Mouse (Mus musculus): ENCODE data around the gene B3gnt2. TPM values are rescaled to one million over a fixed set of nuclear protein-coding genes. Genes with fewer than 3 reads are reported as not detected.

The B3gnt2 gene
- polyA plus RNA-seq, 1 experiment from 2014 or later = 5.5 TPM

DNA sequence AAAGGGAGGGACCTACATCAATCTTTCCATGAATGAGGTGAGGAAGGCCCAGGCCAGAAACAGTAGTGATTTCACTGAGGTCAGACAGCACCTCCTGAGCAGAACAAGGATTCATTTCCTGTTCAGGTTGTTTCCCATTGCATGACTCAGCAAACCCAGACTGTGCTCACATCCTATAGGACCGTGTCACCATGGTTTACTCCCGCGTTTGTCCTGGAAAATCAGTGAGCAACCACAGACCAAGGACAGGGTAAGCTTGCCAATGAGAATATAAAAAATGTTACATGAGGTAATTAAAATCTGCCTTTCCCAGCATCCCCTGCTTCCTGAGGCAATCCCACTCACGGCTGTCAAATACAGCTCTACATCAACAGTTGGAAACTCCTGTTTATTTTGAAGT is 141.2 kb downstream of the B3gnt2 start:
- H3K4me2 ChIP-seq (replicated peaks) = no peak overlapping the region
- H3K27ac ChIP-seq = no peak overlapping the region
- no peaks in the 10 kb centered on the region for H3K27me3 ChIP-seq
- ATAC-seq (ENCODE audit: low FRiP score, low read depth) = no peak
- no peaks in the 10 kb centered on the region for H3K9me3 ChIP-seq
- no peak overlapping the region for H3K9ac ChIP-seq
- H3K36me3 ChIP-seq = no peaks in the 10 kb centered on the region
- 59% methylated on average over 4 of the region's 4 CpGs for WGBS
- H3K4me1 ChIP-seq = 0 out of 2 replicates have a peak, but pooled peaks cover 3% of the 10 kb centered on the region
- H3K4me3 ChIP-seq = no peak overlapping the region

- no peak for ATAC-seq (ENCODE audit: low FRiP score, low read depth)
- H3K36me3 ChIP-seq = no peaks in the 10 kb centered on the region
- 0 out of 2 replicates have a peak, but pooled peaks cover 3% of the 10 kb centered on the region for H3K4me1 ChIP-seq
- no peak overlapping the region for H3K4me3 ChIP-seq
- no peak overlapping the region for H3K27ac ChIP-seq
- no peaks in the 10 kb centered on the region for H3K27me3 ChIP-seq
- H3K9ac ChIP-seq = no peak overlapping the region
- no peak overlapping the region for H3K4me2 ChIP-seq (replicated peaks)
- 93% methylated on average over 7 of the region's 7 CpGs for WGBS
- H3K9me3 ChIP-seq = no peaks in the 10 kb centered on the region
Measured at GRCm38 (mm10) chr11:22718036-22718435, 142.7 kb downstream of the B3gnt2 start.

GRCm38 (mm10) chr11:22711327-22711726 is 149.4 kb downstream of the B3gnt2 start:
- Histone ChIP-seq H3K9me3 (no peaks in the 10 kb centered on the region), H3K27me3 (no peaks in the 10 kb centered on the region), H3K4me2 (replicated peaks) (no peak overlapping the region), H3K4me1 (no peaks in the 10 kb centered on the region), H3K4me3 (no peak overlapping the region), H3K9ac (no peak overlapping the region), H3K36me3 (no peaks in the 10 kb centered on the region), H3K27ac (no peak overlapping the region)
- 83% methylated on average over 3 of the region's 3 CpGs for whole genome bisulfite sequencing
- ATAC-seq (ENCODE audit: low FRiP score, low read depth) = no peak

GRCm38 (mm10) chr11:22710596-22710995 is 150.2 kb downstream of the B3gnt2 start:
- H3K4me1 ChIP-seq = no peaks in the 10 kb centered on the region

More at GRCm38 (mm10) chr11:22710596-22710995, 150.2 kb downstream of the B3gnt2 start:
- no peak for ATAC-seq (ENCODE audit: low FRiP score, low read depth)
- no peaks in the 10 kb centered on the region for H3K36me3 ChIP-seq
- no peak overlapping the region for H3K9ac ChIP-seq
- no peaks in the 10 kb centered on the region for H3K27me3 ChIP-seq
- H3K9me3 ChIP-seq = no peaks in the 10 kb centered on the region
- H3K4me3 ChIP-seq = no peak overlapping the region
- 83% methylated on average over 2 of the region's 2 CpGs for WGBS
- no peak overlapping the region for H3K27ac ChIP-seq
- no peak overlapping the region for H3K4me2 ChIP-seq (replicated peaks)

Other genes starting within 250 kb of the B3gnt2 start
- 3.6 and 3.8 TPM in 2 replicates for gene Zrsr1, start 111.0 kb upstream of the B3gnt2 start, polyA plus RNA-seq (2015; fragmentation: Nextera tagmentation; extraction: Ambion mirVana)
- gene Gm28048, start 121.1 kb upstream of the B3gnt2 start, polyA plus RNA-seq (2015; fragmentation: Nextera tagmentation; extraction: Ambion mirVana) = 7.1 and 7.6 TPM in 2 replicates
- gene Commd1, start 121.4 kb upstream of the B3gnt2 start, polyA plus RNA-seq (2015; fragmentation: Nextera tagmentation; extraction: Ambion mirVana) = 372 and 377 TPM in 2 replicates
- gene Cct4, start 129.6 kb upstream of the B3gnt2 start, polyA plus RNA-seq (2015; fragmentation: Nextera tagmentation; extraction: Ambion mirVana) = 290 and 295 TPM in 2 replicates
- 2.6 and 4.0 TPM in 2 replicates for gene Fam161a, start 146.6 kb upstream of the B3gnt2 start, polyA plus RNA-seq (2015; fragmentation: Nextera tagmentation; extraction: Ambion mirVana)